Mouse (Mus musculus) ES-E14 (cell line): ENCODE results near the gene Scrt2. TPM values are rescaled to one million over a fixed set of nuclear protein-coding genes. Genes with fewer than 3 reads are reported as not detected.

ENCODE experiments used
- DNase-seq: peaks from one replicate; pipeline ENCODE4 v3.0.0-alpha.2; 2013; ENCODE audit warnings: low read depth, low spot score
- H3K27ac ChIP-seq: 2 replicates; pipeline ENCODE4 v1.5.1; 2012; ENCODE audit warnings: low read depth, mild to moderate bottlenecking, low read length, moderate library complexity, mixed read lengths; ENCODE audit not compliant: poor library complexity, insufficient read depth, severe bottlenecking
- H3K36me3 ChIP-seq: 2 replicates; pipeline ENCODE4 v1.6.1; 2012; ENCODE audit warnings: mild to moderate bottlenecking, low read length, moderate library complexity, mixed read lengths; ENCODE audit not compliant: control insufficient read depth, poor library complexity, insufficient read depth, severe bottlenecking
- H3K4me1 ChIP-seq, 2 experiments: fragments of 150-350 bp in 1 of 2; sonication (generic) in 1 of 2; 2 replicates each; pipeline ENCODE4 v1.6.1; 2012; ENCODE audit warnings: low read length in 2 of 2, mild to moderate bottlenecking in 1 of 2, mixed read lengths in 1 of 2; ENCODE audit not compliant: control insufficient read depth in 2 of 2, insufficient read depth in 2 of 2, poor library complexity in 1 of 2
- H3K4me3 ChIP-seq, 2 experiments: fragments of 150-350 bp in 1 of 2; sonication (generic) in 1 of 2; 2 replicates each; pipeline ENCODE4 v1.5.1; 2012; ENCODE audit warnings: low read length in 2 of 2, low read depth in 1 of 2, mild to moderate bottlenecking in 1 of 2, mixed read lengths in 1 of 2; ENCODE audit not compliant: insufficient read depth in 1 of 2, poor library complexity in 1 of 2, severe bottlenecking in 1 of 2
- H3K9ac ChIP-seq: 2 replicates; pipeline ENCODE4 v1.6.1; 2012; ENCODE audit warnings: low read depth, mild to moderate bottlenecking, low read length, mixed read lengths; ENCODE audit not compliant: poor library complexity, insufficient read depth, severe bottlenecking
- H3K9me3 ChIP-seq: fragments of 150-350 bp; sonication (generic); 2 replicates; pipeline ENCODE4 v1.6.1; 2012; ENCODE audit warnings: low read depth, mild to moderate bottlenecking, low read length; ENCODE audit not compliant: control insufficient read depth, insufficient read depth
- CHD2 ChIP-seq: IDR thresholded peaks from 2 replicates; pipeline ENCODE4 v1.6.1; 2014; ENCODE audit warnings: mild to moderate bottlenecking, low read depth, low read length, inconsistent platforms
- HCFC1 ChIP-seq: IDR thresholded peaks from 2 replicates; pipeline ENCODE4 v1.6.1; 2012; ENCODE audit warnings: low read length, inconsistent platforms, borderline replicate concordance; ENCODE audit not compliant: insufficient read depth
- MAFK ChIP-seq: IDR thresholded peaks from 2 replicates; pipeline ENCODE4 v1.6.1; 2014; ENCODE audit warnings: mild to moderate bottlenecking, low read depth, low read length, inconsistent platforms; ENCODE audit not compliant: insufficient read depth
- ZC3H11A ChIP-seq: IDR thresholded peaks from 2 replicates; pipeline ENCODE4 v1.6.1; 2012; ENCODE audit warnings: low read depth, mild to moderate bottlenecking, inconsistent platforms, low read length, borderline replicate concordance
- ZNF384 ChIP-seq: IDR thresholded peaks from 2 replicates; pipeline ENCODE4 v1.6.1; 2012; ENCODE audit warnings: low read depth, low read length, inconsistent platforms
- in situ Hi-C, 2 experiments: fragments of 600-800 bp; cut with MboI; formaldehyde crosslinking; loops; one replicate each; pipeline ENCODE4 v1.15.1; 2025; ENCODE audit warnings: low sequenced_read_pairs in 2 of 2, inconsistent platforms in 1 of 2; ENCODE audit not compliant: unreplicated experiment in 2 of 2
- total RNA-seq: library from RNA; depleted of rRNA; stranded (reverse); fragments of 300-350 nt; gene quantifications from 2 replicates; pipeline ENCODE4 v1.2.3, GENCODE M21; 2012

Scrt2 gene
- total RNA-seq, 1 experiment = 0.04 TPM

DNA sequence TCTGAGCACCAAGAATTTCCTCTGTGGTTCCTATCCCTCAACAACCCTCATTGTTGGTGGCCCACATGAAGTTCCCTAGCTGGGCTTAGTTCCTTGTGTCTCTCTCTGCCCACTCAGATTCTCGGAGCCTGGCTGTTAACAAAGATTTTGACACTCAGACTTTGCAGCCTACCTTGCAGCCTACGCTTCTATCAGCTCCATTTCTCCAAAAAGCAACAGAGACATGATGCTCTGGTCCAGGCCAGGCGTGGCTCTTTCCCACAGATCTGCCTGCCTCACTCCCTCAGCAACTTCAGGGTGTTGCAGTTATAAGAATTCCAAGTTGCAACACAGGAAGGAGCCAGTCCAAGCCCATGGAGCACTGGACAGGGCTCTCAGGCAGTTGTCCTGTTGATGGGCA, 48.4 kb downstream of the Scrt2 start:
- Histone ChIP-seq H3K4me1 (peaks cover 2 to 7% of the 10 kb centered on the region in 2 experiments; a peak in 2 of 4 replicates), H3K9me3 (no peaks in the 10 kb centered on the region), H3K36me3 (no peaks in the 10 kb centered on the region), H3K4me3 (no peak overlapping the region), H3K9ac (no peak overlapping the region), H3K27ac (no peak overlapping the region)
- no peak for DNase-seq
- no peak for TF ChIP-seq HCFC1
- no peak for TF ChIP-seq ZC3H11A
- in situ Hi-C loops = no loop called here

DNA sequence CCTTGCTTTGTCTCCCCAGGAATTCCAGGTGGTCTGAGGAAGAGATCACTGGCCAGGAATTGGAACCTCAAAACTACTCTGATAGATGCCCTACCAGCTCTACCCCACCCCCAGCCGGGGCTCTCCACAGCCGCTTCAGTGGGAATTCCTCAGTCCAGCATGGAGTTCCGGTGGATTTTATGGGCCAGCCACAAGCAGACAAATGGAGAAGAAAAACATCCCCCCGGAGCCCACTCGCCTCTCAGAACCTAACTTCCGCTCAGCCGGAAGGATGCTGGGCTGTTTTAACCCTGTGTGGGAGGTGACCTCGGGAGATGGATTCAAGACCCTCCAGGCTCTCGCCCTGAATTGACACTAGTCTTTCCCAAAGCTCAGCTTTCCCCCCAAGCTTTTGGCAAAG, 50.7 kb downstream of the Scrt2 start:
- Histone ChIP-seq H3K27ac (no peak overlapping the region), H3K9ac (no peak overlapping the region), H3K4me3 (no peak overlapping the region), H3K4me1 (peaks cover 2 to 7% of the 10 kb centered on the region in 2 experiments; a peak in 2 of 4 replicates), H3K9me3 (no peaks in the 10 kb centered on the region), H3K36me3 (no peaks in the 10 kb centered on the region)
- TF ChIP-seq MAFK (no peak), CHD2 (no peak), ZNF384 (no peak), ZC3H11A (no peak), HCFC1 (no peak)
- in situ Hi-C loops = no loop called here
- no peak for DNase-seq

DNA sequence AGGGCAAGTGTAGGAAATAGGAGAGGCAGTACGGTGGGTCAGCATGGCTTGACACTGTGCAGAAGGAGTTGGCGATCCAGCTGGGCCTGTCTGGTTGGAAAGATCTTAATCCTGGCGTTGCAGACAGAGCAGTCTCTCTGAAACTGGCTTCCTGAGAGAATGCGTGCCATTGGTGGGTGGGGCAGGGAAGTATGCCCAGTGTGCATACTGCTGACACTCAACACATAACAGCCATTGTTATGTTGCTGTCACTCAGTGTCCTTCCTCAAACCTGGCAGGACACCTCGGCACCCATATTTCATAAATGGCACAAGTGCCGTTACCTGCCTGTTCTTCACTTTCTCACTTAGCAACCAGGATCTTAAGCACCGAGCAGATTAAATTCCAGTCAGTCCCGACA, 51.4 kb downstream of the Scrt2 start:
- in situ Hi-C loops = no loop called here
- Histone ChIP-seq H3K9ac (no peak overlapping the region), H3K27ac (no peak overlapping the region), H3K4me3 (no peak overlapping the region), H3K9me3 (no peaks in the 10 kb centered on the region), H3K36me3 (no peaks in the 10 kb centered on the region), H3K4me1 (peaks cover 2 to 7% of the 10 kb centered on the region in 2 experiments; a peak in 2 of 4 replicates)
- DNase-seq = no peak
- TF ChIP-seq ZC3H11A (no peak), HCFC1 (no peak), ZNF384 (no peak), CHD2 (no peak), MAFK (no peak)

DNA sequence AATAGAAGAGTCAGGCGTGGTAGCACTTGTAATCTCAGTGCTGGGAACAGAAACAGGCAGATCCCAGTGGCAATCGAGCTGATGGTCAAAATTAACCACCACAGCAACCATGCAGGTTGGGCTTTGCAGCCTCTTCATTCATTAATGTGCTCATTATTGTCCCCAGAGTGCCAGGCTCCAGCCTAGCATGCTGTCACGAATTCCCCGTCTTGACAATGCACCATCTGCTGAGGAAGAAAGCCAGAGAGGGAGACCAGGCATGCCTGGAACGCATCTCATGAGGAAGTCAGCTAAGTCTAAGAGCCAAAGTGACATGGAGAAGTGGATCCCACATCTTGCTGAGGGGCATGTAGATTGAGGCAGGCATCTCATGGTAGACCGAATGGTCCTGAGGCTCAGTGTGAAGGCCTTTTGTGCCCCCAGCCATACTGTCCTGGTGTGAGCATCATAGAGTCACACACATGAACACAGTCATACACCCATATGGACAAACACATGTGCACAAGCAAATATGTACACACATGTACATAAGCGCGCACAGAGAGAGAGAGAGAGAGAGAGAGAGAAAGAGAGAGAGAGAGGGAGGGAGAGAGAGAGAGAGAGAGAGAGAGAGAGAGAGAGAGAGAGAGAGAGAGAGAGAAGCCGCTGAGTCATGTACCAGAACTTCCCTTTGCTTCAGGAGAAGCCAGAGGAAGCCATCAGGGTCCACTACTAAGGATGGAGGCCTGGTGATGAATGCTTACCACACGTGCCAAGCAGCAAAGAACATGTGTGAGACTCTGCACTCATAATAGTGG, 58.1 kb downstream of the Scrt2 start:
- TF ChIP-seq ZNF384 (no peak), ZC3H11A (no peak), HCFC1 (no peak), CHD2 (no peak), MAFK (no peak)
- peaks cover 3 to 12% of the 10 kb centered on the region in 2 experiments; a peak in 3 of 4 replicates for H3K4me1 ChIP-seq
- in situ Hi-C loops = no loop called here

DNA sequence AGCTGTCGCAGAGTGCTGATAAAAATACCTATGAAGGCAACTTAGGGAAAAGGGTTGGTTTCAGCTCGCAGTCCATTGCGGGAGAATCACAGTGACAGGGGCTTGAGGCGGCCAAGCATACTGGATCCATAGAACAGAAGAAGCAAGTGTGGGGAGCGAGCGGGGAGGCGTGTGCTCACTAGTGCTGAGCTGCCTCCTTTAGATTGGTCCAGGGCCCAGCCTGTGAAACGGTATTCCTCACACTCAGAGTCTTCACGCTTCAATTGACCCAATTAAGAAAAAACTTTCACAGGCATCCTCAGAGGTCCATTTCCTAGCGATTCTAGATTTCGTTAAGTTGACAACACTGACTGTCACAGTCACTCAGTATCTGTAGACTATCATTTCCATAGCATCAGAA, 59.6 kb downstream of the Scrt2 start:
- H3K9ac ChIP-seq = no peak overlapping the region
- DNase-seq = no peak
- H3K4me3 ChIP-seq = no peak overlapping the region
- H3K9me3 ChIP-seq = no peaks in the 10 kb centered on the region
- H3K4me1 ChIP-seq = peaks cover 6 to 16% of the 10 kb centered on the region in 2 experiments; a peak in 3 of 4 replicates
- TF ChIP-seq ZNF384 = no peak
- TF ChIP-seq CHD2 = no peak
- TF ChIP-seq ZC3H11A = no peak
- no peak for TF ChIP-seq HCFC1
- TF ChIP-seq MAFK = no peak
- peaks cover 5% of the 10 kb centered on the region for H3K36me3 ChIP-seq
- H3K27ac ChIP-seq = no peak overlapping the region
- in situ Hi-C loops = no loop called here

More for the DNA sequence above, 58.1 kb downstream of the Scrt2 start:
- H3K9ac ChIP-seq = no peak overlapping the region
- no peak overlapping the region for H3K27ac ChIP-seq
- DNase-seq = no peak
- H3K36me3 ChIP-seq = no peaks in the 10 kb centered on the region
- no peaks in the 10 kb centered on the region for H3K9me3 ChIP-seq
- H3K4me3 ChIP-seq = no peak overlapping the region
